Mouse (Mus musculus) C3H10T1/2 (cell line): Measurements from ENCODE around the gene Fam3c. TPM values are rescaled to one million over a fixed set of nuclear protein-coding genes. Genes with fewer than 3 reads are reported as not detected.

ENCODE experiments used
- polyA plus RNA-seq, 2 experiments: library from polyadenylated mRNA; unstranded; fragments of >200 nt; fragmentation: generic; extraction: Trizol; gene quantifications; one replicate each; pipeline ENCODE4 v1.2.1; 2012; ENCODE audit warnings: missing spikeins in 2 of 2

Fam3c gene
- 100 to 1,000 TPM in 1 of 2 experiments, 10 to 100 TPM in 1; 13.0 to 116 TPM for polyA plus RNA-seq

GRCm38 (mm10) chr6:22356086-22356507 lies at the start of gene Fam3c:
Gene Fam3c (minus strand): TSS chr6:22356243.

GRCm38 (mm10) chr6:22288004-22288736 lies 67.9 kb downstream of the Fam3c start, which contains the start of gene Wnt16:
Gene Wnt16 (plus strand): TSS chr6:22288227.

Other genes with a start within 250 kb of the Fam3c start
- gene Wnt16, start 68.0 kb downstream of the Fam3c start, polyA plus RNA-seq = under 1 TPM in 1 of 2 experiments, not detected in 1; 0.05 TPM